Mouse (Mus musculus): ENCODE results near the gene Ak9.
"Not testable (repeated sequence)": the region's sequence is repeated elsewhere in the genome, so short reads cannot be mapped to it uniquely, and the experiment has no call there.

DNA sequence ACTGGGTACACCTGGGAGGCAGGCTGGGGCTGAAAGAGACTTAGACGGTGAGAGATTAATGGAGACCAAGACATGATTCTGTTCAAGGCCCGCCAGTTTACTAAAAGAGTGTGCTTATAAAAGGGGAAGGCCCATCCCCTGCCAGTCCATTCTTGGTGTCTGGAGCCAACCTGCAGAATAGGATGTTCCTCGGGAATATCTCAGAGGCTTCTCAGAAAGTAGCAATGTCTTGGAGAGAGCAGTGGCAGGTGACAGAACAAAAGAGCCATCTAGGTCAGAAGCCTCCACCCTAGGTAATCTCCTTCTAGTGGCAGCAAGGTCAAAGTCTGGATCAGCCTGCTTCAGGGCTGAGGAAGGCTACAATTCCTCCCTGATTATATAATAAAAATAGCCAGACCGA lies 106.4 kb downstream of the Ak9 start:
- not testable (repeated sequence) for TF ChIP-seq TAL1 (IDR thresholded peaks at IDR 0.05; ENCODE audit: low read length); CHD2 (IDR thresholded peaks at IDR 0.05; ENCODE audit: low read length); POLR2A (IDR thresholded peaks at IDR 0.05; ENCODE audit: control insufficient read depth in 1 of 2, insufficient read depth in 1 of 2, low read depth in 1 of 2, low read length in 2 of 2, poor library complexity in 1 of 2); CTCF (IDR thresholded peaks at IDR 0.05 in 2 of 3, conservative IDR thresholded peaks at IDR 0.05 in 1 of 3; ENCODE audit: control insufficient read depth in 1 of 3, insufficient read depth in 1 of 3, low read depth in 2 of 3, low read length in 3 of 3, poor library complexity in 1 of 3, severe bottlenecking in 1 of 3); HCFC1 (IDR thresholded peaks at IDR 0.05; ENCODE audit: low read depth, low read length); USF1 (IDR thresholded peaks at IDR 0.05; ENCODE audit: low read depth, low read length); GATA1 (IDR thresholded peaks at IDR 0.05; ENCODE audit: low read depth, low read length); EP300 (IDR thresholded peaks at IDR 0.05; ENCODE audit: low read depth in 1 of 2, low read length in 2 of 2); ZC3H11A (IDR thresholded peaks at IDR 0.05; ENCODE audit: low read depth, low read length); KAT2A (conservative IDR thresholded peaks at IDR 0.05; ENCODE audit: low read depth, low read length); ZNF384 (IDR thresholded peaks at IDR 0.05; ENCODE audit: low read depth, low read length); NELFE (IDR thresholded peaks at IDR 0.05; ENCODE audit: low read depth, low read length); ZKSCAN1 (IDR thresholded peaks at IDR 0.05; ENCODE audit: low read depth, low read length); POLR2AphosphoS2 (IDR thresholded peaks at IDR 0.05; ENCODE audit: low read length)

All from MEL (cell line).